Mouse (Mus musculus) lung, postnatal 36 days (tissue): ENCODE data around the gene Nmt1.

Experiments used
- DNase-seq: peaks from one replicate; pipeline ENCODE4 v3.0.0; 2022; ENCODE audit warnings: mixed read lengths

The Nmt1 gene

GRCm38 (mm10) chr11:103028176-103028891 is at the start of gene Nmt1, which contains the start of gene Dcakd:
Nmt1 (plus strand) TSS chr11:103028190.
Dcakd (minus strand) TSS chr11:103028333.
- peak; percentile 98 for DNase-seq

DNA sequence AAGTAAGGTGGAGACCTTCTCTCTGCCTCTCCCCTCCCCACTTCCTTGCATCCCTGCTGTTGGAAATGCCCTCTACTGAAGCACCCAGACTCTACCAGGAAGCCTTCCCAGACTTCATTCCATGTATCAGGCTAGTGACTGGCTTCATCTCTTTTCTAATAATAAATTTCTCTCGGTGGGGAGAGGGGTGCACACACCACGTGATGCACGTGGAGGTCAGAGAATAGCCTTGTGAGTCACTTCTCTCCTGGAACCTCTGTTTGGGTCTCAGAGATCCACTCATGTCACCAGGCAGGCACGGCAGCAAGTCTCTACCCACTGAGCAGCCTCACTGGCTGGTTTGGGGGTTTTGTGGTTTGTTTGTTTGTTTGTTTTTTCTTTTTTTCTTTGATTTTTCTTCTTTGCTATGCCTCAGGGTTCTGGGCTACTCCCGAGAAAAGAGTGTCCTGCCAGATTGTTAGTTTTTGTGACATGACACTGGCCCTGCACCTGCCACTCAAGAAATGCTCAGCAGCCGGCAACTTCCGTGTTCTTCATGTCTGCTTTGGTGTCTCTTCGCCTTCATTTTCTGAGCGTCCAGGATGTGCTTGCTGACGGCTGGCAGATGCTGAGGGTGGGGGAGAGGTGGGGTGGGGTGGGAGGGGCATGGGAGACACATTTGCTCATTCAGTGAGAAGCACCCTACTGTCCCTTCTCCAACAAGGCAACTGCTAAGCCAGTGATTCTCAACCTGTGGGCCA is 46.7 kb upstream of the Nmt1 start:
- no peak for DNase-seq

- no peak for DNase-seq
Observed at GRCm38 (mm10) chr11:102984086-102984485, 43.9 kb upstream of the Nmt1 start.

GRCm38 (mm10) chr11:102984615-102985014 is 43.4 kb upstream of the Nmt1 start:
- no peak for DNase-seq

DNA sequence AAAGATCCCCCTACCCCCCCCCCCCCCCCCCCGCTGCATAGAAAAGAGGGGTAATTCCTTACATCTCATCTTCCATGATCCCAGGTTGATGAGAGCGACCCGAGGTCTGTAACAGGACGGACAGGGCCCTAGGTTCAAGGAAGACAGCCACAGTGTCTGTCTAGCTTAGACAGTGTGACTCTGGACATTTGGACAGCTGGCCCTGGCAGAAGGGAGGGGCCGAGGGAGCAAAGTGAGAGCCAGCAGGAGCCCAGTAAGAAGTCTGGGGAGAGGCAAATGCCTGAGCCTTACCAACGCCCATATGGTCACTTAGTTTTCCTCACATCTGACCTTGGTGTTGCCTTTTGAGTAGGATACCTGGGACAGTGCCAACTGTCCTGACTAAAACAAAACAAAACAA is 42.8 kb upstream of the Nmt1 start:
- DNase-seq, result no peak

- DNase-seq, result no peak
Observed at GRCm38 (mm10) chr11:102989641-102990151, 38.3 kb upstream of the Nmt1 start.

DNA sequence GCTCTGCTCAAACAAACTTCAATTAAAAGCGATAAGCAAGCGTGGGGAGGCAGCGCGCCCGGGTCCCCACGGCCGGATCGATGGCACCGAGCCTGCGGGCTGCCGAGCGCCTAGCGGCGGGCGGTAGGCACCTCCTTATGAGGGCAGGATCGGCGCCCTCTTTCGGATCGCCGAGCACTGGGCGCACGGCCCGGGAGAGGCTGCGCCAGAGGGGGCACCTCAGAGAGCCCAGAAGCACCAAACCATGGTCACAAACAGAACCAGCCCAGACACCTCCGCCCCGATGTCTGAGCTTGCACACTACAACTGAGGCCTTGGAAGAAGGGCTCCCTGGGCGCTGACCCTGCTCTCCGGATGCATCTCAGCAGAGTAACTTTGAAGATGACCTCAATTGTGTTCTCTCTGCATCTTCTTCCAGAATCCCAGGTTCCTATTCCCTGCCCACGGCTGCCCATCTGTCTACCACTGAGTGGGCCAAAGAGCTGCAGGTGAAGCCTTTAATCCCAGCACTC is 37.8 kb upstream of the Nmt1 start:
- DNase-seq, result no peak

DNA sequence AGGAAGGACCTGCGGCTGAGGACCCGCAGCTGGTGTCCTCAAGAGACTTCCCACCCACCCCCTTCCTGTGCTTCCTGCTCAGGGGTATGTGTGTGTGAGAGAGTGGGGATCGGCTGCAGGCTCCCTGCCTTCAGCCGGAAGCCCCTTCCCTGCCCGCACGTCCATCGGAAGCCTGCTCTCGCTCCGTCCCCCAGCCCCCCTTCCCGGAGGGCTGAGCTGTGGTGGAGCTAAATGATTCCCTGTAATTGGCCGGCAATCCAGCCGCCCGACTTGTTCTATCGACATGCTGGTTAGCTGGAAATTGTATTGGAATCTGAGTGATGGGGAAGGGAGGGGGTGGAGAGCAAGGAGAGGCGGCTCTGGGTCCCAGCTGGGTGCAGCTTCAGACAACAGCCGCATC is 36.3 kb upstream of the Nmt1 start:
- DNase-seq, result no peak

DNA sequence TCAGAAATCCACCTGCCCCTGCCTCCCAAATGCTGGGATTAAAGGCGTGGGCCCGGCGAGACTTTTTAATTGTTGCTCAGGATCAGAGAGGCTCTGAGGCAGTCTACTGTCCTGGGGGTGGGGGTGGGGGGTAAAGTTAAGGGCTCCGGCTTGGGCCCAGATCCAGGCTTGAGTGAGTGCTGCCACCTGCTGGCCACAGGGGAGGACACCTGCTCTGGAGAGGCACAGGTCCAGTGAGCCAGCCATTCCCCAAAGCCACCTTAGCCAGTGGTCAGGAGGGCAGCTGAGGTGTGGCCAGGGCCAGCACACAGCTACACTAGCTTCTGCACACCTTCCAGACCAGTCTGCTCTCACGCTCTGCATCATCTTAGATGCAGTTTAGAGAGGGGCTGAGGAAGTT is 35.0 kb upstream of the Nmt1 start:
- DNase-seq, result peak; percentile 85

DNA sequence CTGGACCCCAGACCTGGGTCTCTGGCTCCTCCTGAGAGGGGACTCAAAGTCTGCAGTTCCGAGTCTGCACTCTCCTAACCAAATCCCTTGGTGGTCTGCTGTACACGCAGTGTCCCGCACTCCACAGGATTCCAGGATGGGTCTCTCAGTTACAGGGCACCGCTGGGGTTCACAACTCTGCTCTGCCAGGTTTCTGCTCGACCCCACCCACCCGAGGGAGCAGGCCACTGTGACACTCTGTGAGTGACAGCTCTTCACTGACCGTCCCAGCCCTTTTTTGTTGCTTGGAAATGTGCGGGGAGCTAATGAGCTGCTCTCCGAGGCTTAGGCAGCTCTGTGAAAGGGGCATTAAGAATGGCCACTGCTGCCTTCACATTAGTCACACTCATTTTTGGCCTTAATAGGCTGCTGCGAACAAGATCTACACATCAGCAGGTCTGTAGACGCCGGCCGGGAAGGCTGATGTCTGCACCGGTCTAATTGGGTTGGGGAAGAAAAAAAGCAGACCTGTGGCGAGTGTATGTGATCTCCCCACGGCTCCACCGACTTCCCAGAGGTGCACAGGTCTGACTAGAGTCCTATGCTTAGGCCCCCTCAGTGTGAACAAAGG is 34.5 kb upstream of the Nmt1 start:
- no peak for DNase-seq

GRCm38 (mm10) chr11:102994952-102995351 is 33.0 kb upstream of the Nmt1 start:
- no peak for DNase-seq

- no peak for DNase-seq
Observed at GRCm38 (mm10) chr11:102996385-102996784, 31.6 kb upstream of the Nmt1 start.

DNA sequence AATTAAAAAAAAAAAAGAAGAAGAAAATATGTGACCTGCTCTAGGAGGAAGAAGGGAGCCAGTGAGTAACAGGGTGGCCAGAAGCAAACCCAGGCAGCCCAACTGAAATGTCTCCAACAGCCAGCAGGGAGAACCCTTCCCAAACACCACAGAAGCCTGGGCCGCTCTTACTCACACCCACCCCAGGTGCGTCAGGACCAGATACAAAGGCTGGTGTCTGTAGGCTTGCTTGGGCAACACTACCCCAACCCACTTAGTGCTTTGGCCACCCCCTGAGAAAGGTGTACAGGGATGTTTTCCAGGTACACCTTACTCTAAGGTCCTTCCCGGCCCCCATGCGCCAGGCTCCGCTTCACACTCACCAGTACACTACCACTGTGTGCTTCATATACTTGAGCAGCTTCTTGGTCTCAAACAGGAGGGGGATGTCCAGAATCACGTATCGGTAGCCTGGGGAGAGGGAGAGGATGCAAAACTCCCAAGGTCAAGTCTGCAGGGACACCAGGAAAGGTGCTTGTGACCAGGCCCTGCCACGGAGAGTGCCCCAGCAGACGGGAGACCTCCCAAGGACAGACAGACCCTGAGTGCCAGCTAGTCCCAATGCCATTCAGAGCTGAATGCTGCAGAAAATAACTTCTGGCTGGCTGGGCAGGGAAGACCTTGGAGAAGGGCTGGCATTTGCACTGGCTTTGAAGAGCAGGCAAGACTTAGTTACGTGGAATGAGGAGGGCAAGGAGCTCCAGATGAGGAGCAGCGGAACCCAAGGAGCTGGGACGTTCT is 30.8 kb upstream of the Nmt1 start:
- no peak for DNase-seq

DNA sequence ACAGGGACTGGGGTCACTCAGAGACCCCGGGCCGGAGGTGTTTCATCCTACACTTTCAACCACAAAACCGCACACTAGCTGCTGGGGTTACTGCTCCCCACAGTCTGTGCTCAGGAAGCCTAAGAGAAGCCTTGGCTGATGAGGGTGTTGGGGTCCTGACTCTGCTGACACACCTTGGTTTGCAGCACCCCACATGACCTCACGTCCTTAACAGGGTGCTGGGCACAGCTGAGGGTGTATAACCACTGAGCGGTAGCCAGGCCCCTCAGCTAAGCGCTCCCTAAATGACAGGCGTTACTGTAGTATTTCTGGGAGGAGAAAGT is 29.8 kb upstream of the Nmt1 start:
- no peak for DNase-seq

GRCm38 (mm10) chr11:102998577-102999316 is 29.2 kb upstream of the Nmt1 start:
- DNase-seq, result peak; percentile 35

GRCm38 (mm10) chr11:102999317-102999970 is 28.5 kb upstream of the Nmt1 start:
- DNase-seq, result no peak

DNA sequence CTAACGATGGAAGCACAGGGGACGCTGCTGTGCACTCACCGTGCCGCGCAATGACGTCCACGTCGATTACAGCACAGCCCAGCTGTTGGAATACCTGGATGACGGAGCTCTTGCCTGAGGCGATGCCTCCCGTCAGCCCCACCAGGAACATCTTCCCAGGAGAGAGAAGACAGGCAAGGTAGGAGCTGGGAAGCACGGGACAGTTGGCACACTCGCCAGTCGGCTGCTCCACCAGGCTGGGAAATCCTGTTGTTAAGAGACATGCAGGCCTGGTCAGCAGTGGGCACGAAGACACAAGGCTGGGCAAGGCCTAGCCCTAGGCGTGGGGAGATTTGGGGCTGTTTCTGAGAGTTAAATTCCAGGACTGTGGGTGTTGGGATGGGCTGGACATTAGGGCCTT is 27.9 kb upstream of the Nmt1 start:
- no peak for DNase-seq

DNA sequence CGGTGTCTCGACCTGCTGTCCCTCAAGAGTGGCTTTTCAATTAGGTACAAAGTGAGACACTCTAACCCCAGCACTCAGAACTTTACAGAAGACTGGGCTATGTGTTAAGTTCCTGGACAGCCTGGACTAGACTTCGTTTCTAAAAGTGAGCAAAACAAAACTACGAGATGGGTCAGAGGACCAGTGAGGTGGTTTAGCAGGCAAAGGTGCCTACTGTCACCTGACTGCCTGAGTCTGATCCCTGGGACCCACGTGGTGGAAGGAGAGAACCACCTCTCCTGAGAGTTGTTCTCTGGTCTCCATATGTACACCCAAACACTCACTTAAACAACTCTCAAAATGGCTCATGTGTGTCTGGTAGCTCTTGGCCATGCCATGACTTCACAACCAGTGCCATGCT is 26.9 kb upstream of the Nmt1 start:
- DNase-seq, result no peak

DNA sequence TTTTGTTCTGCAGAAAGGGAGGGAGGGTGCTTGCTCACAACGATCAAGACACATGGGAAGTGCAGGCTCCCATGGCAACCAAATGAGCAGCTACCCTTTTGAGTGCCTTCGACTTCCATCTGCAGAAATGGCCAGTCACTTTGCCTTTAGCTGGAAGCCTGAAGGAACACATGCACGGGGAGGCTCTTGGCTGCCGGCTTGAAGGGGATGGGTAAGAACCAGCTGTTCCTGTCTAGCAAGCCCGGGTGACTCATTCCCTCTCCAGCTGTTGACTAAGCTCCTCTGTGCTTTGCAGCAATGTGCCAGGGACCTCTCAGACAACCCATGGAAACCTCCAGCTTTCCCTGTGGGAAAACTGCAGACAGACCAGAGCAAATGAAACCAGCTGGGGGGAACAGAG is 24.8 kb upstream of the Nmt1 start:
- DNase-seq, result peak; percentile 92

- DNase-seq, result no peak
Observed at GRCm38 (mm10) chr11:103004852-103005251, 23.1 kb upstream of the Nmt1 start.

- DNase-seq, result no peak
Observed at GRCm38 (mm10) chr11:103005254-103005981, 22.6 kb upstream of the Nmt1 start.
